Mouse (Mus musculus) liver, adult 2 months (tissue): ENCODE measurements around the gene Lmcd1. TPM values are rescaled to one million over a fixed set of nuclear protein-coding genes. Genes with fewer than 3 reads are reported as not detected.

Experiments used
- DNase-seq: peaks from one replicate; pipeline ENCODE4 v3.0.0-alpha.2; 2011; ENCODE audit warnings: low read depth, low spot score; ENCODE audit errors: extremely low read depth
- H3K27ac ChIP-seq: fragments of 200-500 bp; replicated peaks from 2 replicates; pipeline ENCODE4 v1.5.1; 2012; ENCODE audit warnings: low read depth, mild to moderate bottlenecking, control low read depth, inconsistent platforms, low read length; ENCODE audit not compliant: insufficient read depth
- H3K27me3 ChIP-seq: fragments of 200-500 bp; 2 replicates; pipeline ENCODE4 v1.6.1; 2012; ENCODE audit warnings: mild to moderate bottlenecking, moderate library complexity, low read length, inconsistent platforms; ENCODE audit not compliant: control insufficient read depth, insufficient read depth
- H3K36me3 ChIP-seq: fragments of 200-500 bp; 2 replicates; pipeline ENCODE4 v1.6.1; 2012; ENCODE audit warnings: low read length, inconsistent platforms; ENCODE audit not compliant: control insufficient read depth, insufficient read depth
- H3K4me1 ChIP-seq: fragments of 200-500 bp; 2 replicates; pipeline ENCODE4 v1.6.1; 2011; ENCODE audit warnings: low read length; ENCODE audit not compliant: control insufficient read depth, insufficient read depth
- H3K4me3 ChIP-seq: fragments of 200-500 bp; 2 replicates; pipeline ENCODE4 v1.5.1; 2011; ENCODE audit warnings: low read depth, mild to moderate bottlenecking, control low read depth, low read length, moderate library complexity; ENCODE audit not compliant: insufficient read depth
- H3K79me2 ChIP-seq: fragments of 200-500 bp; 2 replicates; pipeline ENCODE4 v1.6.1; 2012; ENCODE audit warnings: inconsistent platforms, mild to moderate bottlenecking, low read length, moderate library complexity; ENCODE audit not compliant: control insufficient read depth, insufficient read depth
- H3K9ac ChIP-seq: fragments of 200-500 bp; 2 replicates; pipeline ENCODE4 v1.6.1; 2012; ENCODE audit warnings: low read depth, mild to moderate bottlenecking, control low read depth, inconsistent platforms, low read length
- CTCF ChIP-seq: fragments of 200-500 bp; IDR thresholded peaks from 2 replicates; pipeline ENCODE4 v1.5.1; 2011; ENCODE audit warnings: low read depth, low read length, control low read depth
- POLR2A ChIP-seq: fragments of 200-500 bp; IDR thresholded peaks from 2 replicates; pipeline ENCODE4 v1.6.1; 2011; ENCODE audit warnings: low read length, control low read depth; ENCODE audit not compliant: insufficient read depth; ENCODE audit errors: extremely low read depth
- WGBS: fragments of 180-500 bp; shearing (Covaris S2); methylation state at CpG from one replicate; pipeline ENCODE4 v1.1.7; 2018; 5-methylcytosine and 5-hydroxymethylcytosine counted together
- polyA plus RNA-seq: library from polyadenylated mRNA; depleted of rRNA; stranded (reverse); fragments of >200 nt; gene quantifications from 2 replicates; pipeline ENCODE4 v1.2.3, GENCODE M21; 2012
- total RNA-seq: library from RNA; depleted of rRNA; stranded (reverse); fragments of >200 nt; gene quantifications from 2 replicates; pipeline ENCODE4 v1.2.3, GENCODE M21; 2014

The Lmcd1 gene
- total and polyA plus RNA-seq, 2 experiments = 0.28 to 0.33 TPM

DNA sequence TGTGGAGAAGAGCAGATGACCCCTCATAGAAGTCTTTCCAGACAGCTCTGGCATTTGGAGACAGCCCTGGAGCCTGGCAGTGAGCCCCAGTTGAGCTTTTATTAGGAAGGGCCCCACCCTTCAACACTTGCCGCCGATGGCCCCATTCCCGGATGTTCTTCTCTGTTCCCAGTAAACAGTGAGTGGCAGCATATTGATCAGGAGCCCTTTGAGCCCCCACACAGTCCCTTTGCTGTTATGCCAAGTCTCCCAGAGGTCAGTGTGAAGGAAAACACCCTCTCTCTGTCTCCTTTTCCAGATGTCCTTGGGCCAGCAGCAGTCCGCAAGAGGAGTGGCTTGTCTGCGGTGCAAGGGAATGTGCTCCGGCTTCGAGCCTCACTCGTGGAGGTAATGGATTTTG is 31.2 kb downstream of the Lmcd1 start:
- TF ChIP-seq POLR2A (no peak), CTCF (no peak)
- H3K4me3 ChIP-seq = no peak overlapping the region
- no peaks in the 10 kb centered on the region for H3K36me3 ChIP-seq
- H3K27me3 ChIP-seq = no peaks in the 10 kb centered on the region
- WGBS = 23% methylated on average over 8 of the region's 8 CpGs
- DNase-seq = no peak
- no peak overlapping the region for H3K27ac ChIP-seq
- H3K9ac ChIP-seq = no peak overlapping the region
- no peaks in the 10 kb centered on the region for H3K4me1 ChIP-seq
- no peaks in the 10 kb centered on the region for H3K79me2 ChIP-seq

DNA sequence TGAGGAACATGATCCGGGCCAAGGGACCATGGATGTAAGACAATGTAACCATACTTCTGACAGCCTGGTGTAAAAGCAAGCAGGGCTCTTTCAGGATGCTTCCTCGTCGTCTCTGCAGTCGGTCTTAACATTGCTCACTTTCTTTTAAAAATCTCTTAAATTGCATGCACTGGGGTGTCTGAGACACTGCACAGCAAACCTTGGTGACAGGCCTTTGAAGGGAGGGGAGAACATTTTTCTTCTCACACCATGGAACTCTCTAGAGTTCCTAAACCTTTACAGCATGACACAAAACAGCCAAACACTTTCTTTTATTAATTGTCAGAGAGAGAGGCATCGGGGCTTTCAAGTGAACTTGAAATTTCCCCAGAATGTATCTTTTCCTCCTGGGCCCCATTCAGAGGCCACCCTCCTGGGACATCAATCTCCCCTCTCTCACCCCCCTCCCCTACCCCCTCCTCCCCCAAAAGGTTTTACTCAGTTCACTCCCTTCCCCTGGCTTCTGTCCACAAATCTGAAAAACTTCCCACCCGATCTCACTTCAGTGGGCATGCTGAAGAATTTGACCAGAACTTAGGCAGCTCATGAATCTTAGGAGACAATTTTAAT is 35.9 kb downstream of the Lmcd1 start:
- no peak for DNase-seq
- 92% methylated on average over 6 of the region's 6 CpGs for WGBS
- Histone ChIP-seq H3K4me3 (no peak overlapping the region), H3K27me3 (no peaks in the 10 kb centered on the region), H3K9ac (no peak overlapping the region), H3K4me1 (no peaks in the 10 kb centered on the region), H3K27ac (no peak overlapping the region), H3K79me2 (no peaks in the 10 kb centered on the region), H3K36me3 (no peaks in the 10 kb centered on the region)
- TF ChIP-seq CTCF (no peak), POLR2A (no peak)

DNA sequence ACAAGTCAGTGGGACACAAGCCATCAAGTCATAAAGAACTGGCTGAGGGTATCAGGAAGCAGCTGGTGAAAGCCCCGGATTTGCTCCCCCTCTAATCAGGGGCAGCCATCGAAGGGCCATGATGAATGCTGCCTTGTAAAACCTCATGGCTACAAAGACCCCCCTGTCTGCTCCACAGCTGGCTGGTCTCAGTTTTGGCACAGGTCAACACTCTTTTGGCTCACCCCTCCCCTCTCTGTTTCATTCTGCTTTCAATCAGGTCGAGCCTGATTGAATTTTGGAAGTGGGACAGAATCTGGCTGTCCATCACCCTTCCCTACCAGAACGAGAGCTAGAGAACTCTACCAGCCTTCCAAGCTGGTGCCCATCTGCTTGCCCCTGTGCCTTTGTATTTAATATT is 37.8 kb downstream of the Lmcd1 start:
- TF ChIP-seq POLR2A (no peak), CTCF (no peak)
- no peaks in the 10 kb centered on the region for H3K79me2 ChIP-seq
- no peak overlapping the region for H3K4me3 ChIP-seq
- no peaks in the 10 kb centered on the region for H3K27me3 ChIP-seq
- DNase-seq = no peak
- H3K4me1 ChIP-seq = no peaks in the 10 kb centered on the region
- no peak overlapping the region for H3K9ac ChIP-seq
- WGBS = 67% methylated on average over 4 of the region's 4 CpGs
- H3K36me3 ChIP-seq = no peaks in the 10 kb centered on the region
- no peak overlapping the region for H3K27ac ChIP-seq

DNA sequence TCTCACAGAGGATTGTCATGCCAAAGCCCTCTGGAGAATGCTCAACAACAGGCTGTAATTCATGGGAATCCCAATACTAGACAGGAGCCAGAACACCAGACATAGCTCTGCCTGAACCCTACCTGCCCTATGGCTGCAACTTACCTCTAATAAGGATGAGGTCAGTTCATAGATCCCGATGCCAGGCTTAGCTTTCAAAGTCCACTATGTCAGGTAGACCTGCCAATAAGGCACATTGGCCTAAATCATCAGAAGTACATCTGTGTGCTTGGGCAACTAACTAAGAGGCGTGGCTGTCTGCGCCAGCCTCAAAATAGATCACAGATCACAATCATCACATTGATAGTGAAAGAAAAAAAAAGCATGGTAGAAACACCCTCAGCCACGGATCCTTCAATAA is 45.9 kb downstream of the Lmcd1 start:
- H3K27ac ChIP-seq = no peak overlapping the region
- H3K4me3 ChIP-seq = no peak overlapping the region
- H3K79me2 ChIP-seq = no peaks in the 10 kb centered on the region
- no peak for TF ChIP-seq POLR2A
- TF ChIP-seq CTCF = no peak
- H3K27me3 ChIP-seq = no peaks in the 10 kb centered on the region
- no peak overlapping the region for H3K9ac ChIP-seq
- H3K36me3 ChIP-seq = no peaks in the 10 kb centered on the region
- DNase-seq = peak; percentile 94
- peaks cover 2% of the 10 kb centered on the region; the same call in 1 of the 2 replicates for H3K4me1 ChIP-seq
- 25% methylated on average over 4 of the region's 4 CpGs for WGBS

DNA sequence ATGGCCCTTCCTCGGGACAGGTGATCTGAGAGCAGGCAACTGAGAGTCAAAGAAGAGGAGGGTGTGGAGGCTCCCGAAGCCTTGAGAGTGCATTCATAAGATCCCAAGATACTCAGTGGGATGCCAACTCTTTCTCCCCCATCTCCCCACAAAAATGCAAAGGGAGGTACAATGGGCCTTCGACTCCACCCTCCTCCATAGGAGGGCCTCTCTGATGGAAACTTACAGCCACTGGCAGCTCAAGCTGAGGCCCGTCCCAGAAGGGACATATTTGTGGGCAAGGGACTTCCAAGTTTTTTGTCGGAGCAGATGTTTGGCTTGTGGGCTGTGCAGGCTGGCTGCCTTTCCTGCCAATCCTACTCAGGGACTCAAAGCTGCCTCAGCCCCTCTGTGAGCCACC is 47.1 kb downstream of the Lmcd1 start:
- H3K79me2 ChIP-seq = no peaks in the 10 kb centered on the region
- DNase-seq = no peak
- H3K27me3 ChIP-seq = no peaks in the 10 kb centered on the region
- TF ChIP-seq CTCF (no peak), POLR2A (no peak)
- H3K36me3 ChIP-seq = no peaks in the 10 kb centered on the region
- no peak overlapping the region for H3K4me3 ChIP-seq
- 78% methylated on average over 5 of the region's 5 CpGs for WGBS
- H3K9ac ChIP-seq = no peak overlapping the region
- H3K4me1 ChIP-seq = peaks cover 2% of the 10 kb centered on the region; the same call in 1 of the 2 replicates
- no peak overlapping the region for H3K27ac ChIP-seq

DNA sequence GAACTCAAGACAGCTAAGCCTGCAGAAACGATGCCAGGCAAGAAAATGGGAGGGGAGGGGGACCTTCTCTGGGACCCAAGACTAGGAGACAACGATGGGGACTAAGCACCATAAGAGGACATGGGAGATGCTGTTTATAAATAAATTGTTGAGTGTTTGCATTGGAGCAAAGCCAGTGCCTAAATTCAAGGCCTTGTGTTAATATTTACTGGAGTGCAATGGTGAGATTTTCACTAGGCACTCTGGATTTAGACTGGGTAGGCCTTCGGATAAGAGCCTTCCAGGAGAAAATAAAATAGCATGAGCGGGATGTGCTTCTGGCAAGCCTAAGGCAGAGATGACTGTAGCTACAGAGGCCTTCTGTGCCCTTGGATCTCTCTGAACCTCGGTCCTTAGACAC is 49.4 kb downstream of the Lmcd1 start:
- H3K79me2 ChIP-seq = no peaks in the 10 kb centered on the region
- peaks cover 2% of the 10 kb centered on the region; the same call in 1 of the 2 replicates for H3K4me1 ChIP-seq
- H3K4me3 ChIP-seq = no peak overlapping the region
- no peak for TF ChIP-seq CTCF
- no peak for TF ChIP-seq POLR2A
- no peaks in the 10 kb centered on the region for H3K36me3 ChIP-seq
- no peak overlapping the region for H3K27ac ChIP-seq
- DNase-seq = peak; percentile 77
- H3K9ac ChIP-seq = no peak overlapping the region
- no peaks in the 10 kb centered on the region for H3K27me3 ChIP-seq
- 28% methylated on average over 5 of the region's 5 CpGs for WGBS
